Mouse (Mus musculus) thymus, adult 2 months (tissue): ENCODE results near the gene Pitpnb.

Experiments used
- CTCF ChIP-seq: fragments of 200-500 bp; IDR thresholded peaks from 2 replicates; pipeline ENCODE4 v1.5.1; 2012; ENCODE audit warnings: mild to moderate bottlenecking, control low read depth, low read length, moderate library complexity, borderline replicate concordance; ENCODE audit not compliant: control insufficient read depth, poor library complexity, insufficient read depth; ENCODE audit errors: extremely low read depth
- POLR2A ChIP-seq: fragments of 200-500 bp; IDR thresholded peaks from 2 replicates; pipeline ENCODE4 v1.6.1; 2012; ENCODE audit warnings: mild to moderate bottlenecking, low read length, control low read depth, moderate library complexity; ENCODE audit not compliant: control insufficient read depth, poor library complexity, insufficient read depth; ENCODE audit errors: extremely low read depth

DNA sequence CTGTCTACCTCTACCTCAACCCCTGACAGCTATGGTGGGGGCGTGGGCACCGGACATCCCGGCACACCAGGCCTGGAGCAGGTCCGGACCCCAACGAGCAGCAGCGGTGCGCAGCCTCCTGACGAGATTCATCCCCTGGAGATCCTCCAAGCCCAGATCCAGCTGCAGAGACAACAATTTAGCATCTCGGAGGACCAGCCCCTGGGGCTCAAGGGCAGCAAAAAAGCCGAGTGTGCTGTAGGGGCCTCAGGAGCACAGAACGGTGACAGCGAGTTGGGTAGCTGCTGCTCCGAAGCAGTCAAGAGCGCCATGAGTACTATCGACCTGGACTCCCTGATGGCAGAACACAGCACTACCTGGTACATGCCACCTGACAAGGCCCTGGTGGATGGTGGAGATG, 90.9 kb downstream of the Pitpnb start:
- TF ChIP-seq CTCF, result no peak
- no peak for TF ChIP-seq POLR2A
